Mouse (Mus musculus) embryonic fibroblast, embryonic 13.5 days (primary cell): ENCODE results near the gene Bysl.

Source experiments
- CTCF ChIP-seq: IDR thresholded peaks from 2 replicates; pipeline ENCODE4 v1.5.1; 2011; ENCODE audit warnings: mild to moderate bottlenecking, control low read depth, low read length, moderate library complexity, borderline replicate concordance; ENCODE audit not compliant: insufficient read depth
- POLR2A ChIP-seq: IDR thresholded peaks from 2 replicates; pipeline ENCODE4 v1.6.1; 2011; ENCODE audit warnings: low read depth, mild to moderate bottlenecking, control low read depth, low read length, moderate library complexity

DNA sequence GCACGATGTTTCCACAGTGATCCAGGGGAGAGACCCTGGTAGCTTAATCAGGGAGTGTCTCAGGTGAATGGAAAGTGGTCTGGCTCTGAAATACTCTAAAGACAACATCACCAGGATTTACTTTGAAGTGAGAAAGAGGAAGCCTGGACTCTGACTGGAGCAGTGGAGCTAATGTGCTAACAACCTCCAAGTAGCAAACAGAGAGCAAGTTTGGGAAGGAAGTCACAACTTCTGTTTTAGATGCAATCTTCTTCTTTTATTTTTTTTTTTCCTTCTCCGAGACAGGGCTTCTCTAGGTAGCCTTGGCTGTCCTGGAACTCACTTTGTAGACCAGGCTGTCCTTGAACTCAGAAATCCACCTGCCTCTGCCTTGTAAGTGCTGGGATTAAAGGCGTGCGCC, 2.1 kb downstream of the Bysl start:
- TF ChIP-seq POLR2A (no peak), CTCF (no peak)
